Mouse (Mus musculus): ENCODE data around the gene Tnnc2. TPM values are rescaled to one million over a fixed set of nuclear protein-coding genes. Genes with fewer than 3 reads are reported as not detected.

Tnnc2 gene
- polyA plus RNA-seq, 1 experiment: 9.6 TPM

GRCm38 (mm10) chr2:164793236-164793635, 13.5 kb upstream of the Tnnc2 start:
- WGBS: 94% methylated on average over 3 of the region's 3 CpGs
- Histone ChIP-seq H3K4me1 (ENCODE audit: control insufficient read depth, insufficient read depth, low read length) (peaks cover 1% of the 10 kb centered on the region; the same call in 1 of the 2 replicates), H3K27ac (ENCODE audit: control insufficient read depth, insufficient read depth, low read depth, low read length, poor library complexity) (no peak overlapping the region), H3K4me3 (replicated peaks; ENCODE audit: control insufficient read depth, low read depth, low read length) (no peak overlapping the region)
- TF ChIP-seq POLR2A (IDR thresholded peaks at IDR 0.05; ENCODE audit: borderline replicate concordance, control insufficient read depth, low read depth, low read length): no peak
- TF ChIP-seq CTCF (IDR thresholded peaks at IDR 0.05; ENCODE audit: control insufficient read depth, insufficient read depth, low read length): peak; percentile 74

- TF ChIP-seq CTCF (IDR thresholded peaks at IDR 0.05; ENCODE audit: control insufficient read depth, insufficient read depth, low read length): no peak
- TF ChIP-seq POLR2A (IDR thresholded peaks at IDR 0.05; ENCODE audit: borderline replicate concordance, control insufficient read depth, low read depth, low read length): no peak
- Histone ChIP-seq H3K4me1 (ENCODE audit: control insufficient read depth, insufficient read depth, low read length) (peaks cover 1% of the 10 kb centered on the region; the same call in 1 of the 2 replicates), H3K4me3 (replicated peaks; ENCODE audit: control insufficient read depth, low read depth, low read length) (no peak overlapping the region), H3K27ac (ENCODE audit: control insufficient read depth, insufficient read depth, low read depth, low read length, poor library complexity) (no peak overlapping the region)
- WGBS: 93% methylated on average over 12 of the region's 12 CpGs
These were observed 12.8 kb upstream of the Tnnc2 start for GRCm38 (mm10) chr2:164792400-164793190.

- H3K27ac ChIP-seq (ENCODE audit: control insufficient read depth, insufficient read depth, low read depth, low read length, poor library complexity): no peak overlapping the region
- WGBS: 94% methylated on average over 18 of the region's 18 CpGs
These were observed 12.1 kb upstream of the Tnnc2 start for GRCm38 (mm10) chr2:164791841-164792261.

GRCm38 (mm10) chr2:164790451-164790850, 10.7 kb upstream of the Tnnc2 start:
- Histone ChIP-seq H3K27ac (ENCODE audit: control insufficient read depth, insufficient read depth, low read depth, low read length, poor library complexity) (no peak overlapping the region), H3K4me1 (ENCODE audit: control insufficient read depth, insufficient read depth, low read length) (peaks cover 3% of the 10 kb centered on the region), H3K4me3 (replicated peaks; ENCODE audit: control insufficient read depth, low read depth, low read length) (no peak overlapping the region)
- 84% methylated on average over 4 of the region's 4 CpGs for WGBS
- TF ChIP-seq CTCF (IDR thresholded peaks at IDR 0.05; ENCODE audit: control insufficient read depth, insufficient read depth, low read length): no peak
- no peak for TF ChIP-seq POLR2A (IDR thresholded peaks at IDR 0.05; ENCODE audit: borderline replicate concordance, control insufficient read depth, low read depth, low read length)

More at GRCm38 (mm10) chr2:164791841-164792261, 12.1 kb upstream of the Tnnc2 start:
- no peak overlapping the region for H3K4me3 ChIP-seq (replicated peaks; ENCODE audit: control insufficient read depth, low read depth, low read length)
- TF ChIP-seq POLR2A (IDR thresholded peaks at IDR 0.05; ENCODE audit: borderline replicate concordance, control insufficient read depth, low read depth, low read length): no peak
- no peak for TF ChIP-seq CTCF (IDR thresholded peaks at IDR 0.05; ENCODE audit: control insufficient read depth, insufficient read depth, low read length)
- peaks cover 1% of the 10 kb centered on the region; the same call in 1 of the 2 replicates for H3K4me1 ChIP-seq (ENCODE audit: control insufficient read depth, insufficient read depth, low read length)

GRCm38 (mm10) chr2:164788411-164788810, 8.6 kb upstream of the Tnnc2 start:
- Histone ChIP-seq H3K4me1 (ENCODE audit: control insufficient read depth, insufficient read depth, low read length) (peaks cover 4% of the 10 kb centered on the region), H3K4me3 (replicated peaks; ENCODE audit: control insufficient read depth, low read depth, low read length) (no peak overlapping the region), H3K27ac (ENCODE audit: control insufficient read depth, insufficient read depth, low read depth, low read length, poor library complexity) (no peak overlapping the region)
- WGBS: 81% methylated on average over 4 of the region's 4 CpGs
- TF ChIP-seq POLR2A (IDR thresholded peaks at IDR 0.05; ENCODE audit: borderline replicate concordance, control insufficient read depth, low read depth, low read length): no peak
- no peak for TF ChIP-seq CTCF (IDR thresholded peaks at IDR 0.05; ENCODE audit: control insufficient read depth, insufficient read depth, low read length)

- TF ChIP-seq POLR2A (IDR thresholded peaks at IDR 0.05; ENCODE audit: borderline replicate concordance, control insufficient read depth, low read depth, low read length) (no peak), CTCF (IDR thresholded peaks at IDR 0.05; ENCODE audit: control insufficient read depth, insufficient read depth, low read length) (no peak)
- 85% methylated on average over 10 of the region's 10 CpGs for WGBS
- Histone ChIP-seq H3K4me3 (replicated peaks; ENCODE audit: control insufficient read depth, low read depth, low read length) (no peak overlapping the region), H3K27ac (ENCODE audit: control insufficient read depth, insufficient read depth, low read depth, low read length, poor library complexity) (no peak overlapping the region), H3K4me1 (ENCODE audit: control insufficient read depth, insufficient read depth, low read length) (peaks cover 4% of the 10 kb centered on the region)
These were observed 8.0 kb upstream of the Tnnc2 start for GRCm38 (mm10) chr2:164787779-164788178.

GRCm38 (mm10) chr2:164787032-164787431, 7.3 kb upstream of the Tnnc2 start:
- H3K4me3 ChIP-seq (replicated peaks; ENCODE audit: control insufficient read depth, low read depth, low read length): no peak overlapping the region
- H3K4me1 ChIP-seq (ENCODE audit: control insufficient read depth, insufficient read depth, low read length): peaks cover 4% of the 10 kb centered on the region
- 26% methylated on average over 3 of the region's 3 CpGs for WGBS
- TF ChIP-seq POLR2A (IDR thresholded peaks at IDR 0.05; ENCODE audit: borderline replicate concordance, control insufficient read depth, low read depth, low read length) (no peak), CTCF (IDR thresholded peaks at IDR 0.05; ENCODE audit: control insufficient read depth, insufficient read depth, low read length) (no peak)
- H3K27ac ChIP-seq (ENCODE audit: control insufficient read depth, insufficient read depth, low read depth, low read length, poor library complexity): no peak overlapping the region

- Histone ChIP-seq H3K27ac (ENCODE audit: control insufficient read depth, insufficient read depth, low read depth, low read length, poor library complexity) (peak overlapping the region; percentile 56), H3K4me1 (ENCODE audit: control insufficient read depth, insufficient read depth, low read length) (peaks cover 4% of the 10 kb centered on the region), H3K4me3 (replicated peaks; ENCODE audit: control insufficient read depth, low read depth, low read length) (peak overlapping the region; percentile 72)
- TF ChIP-seq POLR2A (IDR thresholded peaks at IDR 0.05; ENCODE audit: borderline replicate concordance, control insufficient read depth, low read depth, low read length) (no peak), CTCF (IDR thresholded peaks at IDR 0.05; ENCODE audit: control insufficient read depth, insufficient read depth, low read length) (no peak)
- 22% methylated on average over 15 of the region's 15 CpGs for WGBS
These were observed 6.7 kb upstream of the Tnnc2 start for GRCm38 (mm10) chr2:164786388-164786885.
